Mouse (Mus musculus) cortical plate, adult 2 months (tissue): ENCODE measurements around the gene Gclm.

Experiments used
- CTCF ChIP-seq: fragments of 200-500 bp; IDR thresholded peaks from 2 replicates; pipeline ENCODE4 v1.5.1; 2011; ENCODE audit warnings: mild to moderate bottlenecking, control low read depth, low read length; ENCODE audit not compliant: insufficient read depth; ENCODE audit errors: extremely low read depth
- POLR2A ChIP-seq: fragments of 200-500 bp; IDR thresholded peaks from 2 replicates; pipeline ENCODE4 v1.6.1; 2011; ENCODE audit warnings: mild to moderate bottlenecking, low read length, control low read depth; ENCODE audit not compliant: insufficient read depth; ENCODE audit errors: extremely low read depth

GRCm38 (mm10) chr3:122235772-122236171, 9.6 kb upstream of the Gclm start:
- TF ChIP-seq CTCF (no peak), POLR2A (no peak)
